Mouse (Mus musculus) midbrain, embryonic 13.5 days (tissue): ENCODE measurements at regions not wholly inside any gene's neighbourhood (a gene's known extent, or its start where the extent isn't known, plus 50 kb on each side); places are given as distances from the start of the nearest gene placed in this dataset.

Experiments
- ATAC-seq: fragments of 200-750 bp; cut with Nextera tagmentation; 2 replicates; pipeline ENCODE4 v1.8.0; 2017; ENCODE audit warnings: mild to moderate bottlenecking, moderate TSS enrichment, moderate library complexity
- H3K27ac ChIP-seq: fragments of 300-500 bp; sonication (generic); 2 replicates; pipeline ENCODE4 v1.5.1; 2015; ENCODE audit warnings: inconsistent platforms, mild to moderate bottlenecking, moderate library complexity
- H3K27me3 ChIP-seq: fragments of 300-500 bp; sonication (generic); 2 replicates; pipeline ENCODE4 v1.6.1; 2015; ENCODE audit warnings: mild to moderate bottlenecking, inconsistent platforms
- H3K36me3 ChIP-seq: fragments of 300-500 bp; sonication (generic); 2 replicates; pipeline ENCODE4 v1.6.1; 2015; ENCODE audit warnings: mild to moderate bottlenecking, inconsistent platforms
- H3K4me1 ChIP-seq: fragments of 300-500 bp; sonication (generic); replicated peaks from 2 replicates; pipeline ENCODE4 v1.6.1; 2015; ENCODE audit warnings: inconsistent platforms
- H3K4me2 ChIP-seq: fragments of 300-500 bp; sonication (generic); replicated peaks from 2 replicates; pipeline ENCODE4 v1.6.1; 2015; ENCODE audit warnings: moderate library complexity, mild to moderate bottlenecking, inconsistent platforms
- H3K4me3 ChIP-seq: fragments of 300-500 bp; sonication (generic); replicated peaks from 2 replicates; pipeline ENCODE4 v1.5.1; 2015; ENCODE audit warnings: mild to moderate bottlenecking, inconsistent platforms
- H3K9ac ChIP-seq: fragments of 300-500 bp; sonication (generic); replicated peaks from 2 replicates; pipeline ENCODE4 v1.6.1; 2015; ENCODE audit warnings: mild to moderate bottlenecking, inconsistent platforms
- H3K9me3 ChIP-seq: fragments of 300-500 bp; sonication (generic); 2 replicates; pipeline ENCODE4 v1.6.1; 2016; ENCODE audit warnings: mild to moderate bottlenecking, inconsistent platforms
- whole genome bisulfite sequencing: fragments of 180-500 bp; shearing (Covaris S2); methylation state at CpG from one replicate; pipeline ENCODE4 v1.1.7; 2015; 5-methylcytosine and 5-hydroxymethylcytosine counted together

DNA sequence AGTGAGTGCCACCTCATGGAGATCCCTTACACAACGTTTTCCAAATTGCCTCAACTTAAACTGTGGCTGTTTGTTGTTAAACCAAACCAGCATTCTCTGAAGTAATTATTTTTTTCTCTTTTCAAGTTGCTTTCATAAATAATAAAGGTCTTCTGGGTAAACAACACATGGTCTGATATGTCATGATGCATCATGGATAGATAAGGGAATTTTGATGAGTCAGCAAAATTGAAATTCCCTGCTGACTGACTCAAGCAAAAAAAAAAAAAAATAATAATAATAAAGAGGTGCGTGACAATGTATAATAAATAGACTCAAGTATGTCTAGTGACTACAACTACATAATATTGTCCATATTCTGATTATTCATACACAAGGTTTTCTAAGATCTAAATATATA lies 201.8 kb downstream of the Adgb start:
- WGBS: 90% methylated on average over 2 of the region's 2 CpGs
- ATAC-seq: no peak
- Histone ChIP-seq H3K9ac (no peak overlapping the region), H3K4me2 (no peak overlapping the region), H3K9me3 (no peaks in the 10 kb centered on the region), H3K4me1 (no peaks in the 10 kb centered on the region), H3K27me3 (no peaks in the 10 kb centered on the region), H3K36me3 (no peaks in the 10 kb centered on the region), H3K27ac (no peak overlapping the region), H3K4me3 (no peak overlapping the region)

DNA sequence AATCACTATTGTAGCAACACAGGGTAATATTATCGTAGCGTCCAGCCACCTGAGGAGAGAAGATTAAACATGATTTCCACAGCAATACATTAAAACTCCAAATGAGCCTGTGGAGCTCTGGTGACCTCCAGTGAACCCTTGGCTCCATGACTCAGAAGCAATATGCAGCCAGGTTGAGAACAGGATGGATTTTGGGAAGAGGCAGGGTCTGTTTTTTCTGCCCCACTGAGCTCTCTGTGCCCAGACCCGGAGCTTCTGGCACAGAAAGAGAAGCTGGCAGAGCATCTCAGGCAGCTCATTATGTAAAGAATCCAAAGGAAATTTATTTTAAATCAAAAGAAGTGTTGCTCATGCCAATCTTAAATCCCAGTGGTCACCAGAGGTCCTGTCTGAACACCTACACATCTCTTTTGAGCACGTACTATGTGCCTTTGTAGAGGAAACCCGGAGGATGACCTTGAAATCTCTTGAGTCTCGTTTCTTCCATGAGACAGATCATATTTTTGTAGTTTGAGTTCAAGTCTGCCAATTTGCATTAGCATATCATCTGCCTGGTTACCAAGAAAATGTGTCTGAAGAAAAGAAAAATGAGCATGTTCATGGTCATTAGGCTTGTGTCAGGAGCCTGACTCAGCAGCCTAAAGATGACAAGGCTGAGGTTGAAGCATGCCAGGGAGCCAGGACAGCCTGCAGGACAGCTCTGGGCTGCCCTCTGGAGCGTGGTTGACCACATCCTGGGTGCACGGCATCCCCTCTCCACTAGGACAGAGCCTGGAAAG lies 219.4 kb downstream of the Adgb start:
- no peak overlapping the region for H3K27ac ChIP-seq
- H3K9ac ChIP-seq: no peak overlapping the region
- no peak overlapping the region for H3K4me2 ChIP-seq
- H3K4me1 ChIP-seq: 0 out of 2 replicates have a peak, but pooled peaks cover 3% of the 10 kb centered on the region
- ATAC-seq: 0 out of 2 replicates have a peak, but pooled peaks have one; percentile 60
- H3K36me3 ChIP-seq: no peaks in the 10 kb centered on the region
- H3K4me3 ChIP-seq: no peak overlapping the region
- H3K27me3 ChIP-seq: no peaks in the 10 kb centered on the region
- no peaks in the 10 kb centered on the region for H3K9me3 ChIP-seq
- WGBS: 72% methylated on average over 8 of the region's 8 CpGs

GRCm38 (mm10) chr10:10252136-10252535 lies 220.0 kb downstream of the Adgb start:
- Histone ChIP-seq H3K4me1 (0 out of 2 replicates have a peak, but pooled peaks cover 3% of the 10 kb centered on the region), H3K9ac (no peak overlapping the region), H3K27me3 (no peaks in the 10 kb centered on the region), H3K27ac (no peak overlapping the region), H3K9me3 (no peaks in the 10 kb centered on the region), H3K4me2 (no peak overlapping the region), H3K4me3 (no peak overlapping the region), H3K36me3 (no peaks in the 10 kb centered on the region)
- ATAC-seq: no peak
- whole genome bisulfite sequencing: 87% methylated on average over 7 of the region's 7 CpGs

DNA sequence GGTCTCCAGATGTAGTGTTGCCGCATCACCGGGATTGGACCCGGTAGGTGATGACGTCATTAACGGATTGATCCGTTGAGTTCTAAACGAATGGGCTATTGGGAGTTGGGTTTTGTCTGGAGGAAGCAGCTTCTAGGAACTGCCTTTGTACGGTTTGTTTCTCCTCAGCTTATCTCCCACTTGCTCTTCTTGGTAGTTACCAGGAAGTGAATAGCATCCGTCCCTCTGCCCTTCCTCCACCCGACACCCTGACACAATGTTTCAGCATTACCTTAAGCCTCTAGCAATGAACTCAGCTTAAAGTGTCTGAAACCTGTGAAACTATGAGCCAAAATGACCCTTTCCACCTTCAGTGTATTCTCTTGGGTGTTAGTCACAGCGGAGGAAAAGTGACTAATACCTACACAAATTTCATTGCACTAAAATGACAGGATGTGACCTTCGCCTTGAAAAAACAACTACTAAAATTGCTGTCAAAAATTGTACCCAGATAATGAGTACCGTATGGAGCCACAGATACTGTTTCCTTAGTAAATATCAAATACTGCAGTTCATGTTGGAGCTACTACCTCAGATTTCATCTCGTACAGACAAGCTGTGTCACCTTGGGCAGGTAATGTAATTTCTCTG lies 237.1 kb downstream of the Adgb start:
- no peak overlapping the region for H3K4me2 ChIP-seq
- no peak for ATAC-seq
- H3K4me1 ChIP-seq: no peaks in the 10 kb centered on the region
- no peaks in the 10 kb centered on the region for H3K36me3 ChIP-seq
- H3K27me3 ChIP-seq: no peaks in the 10 kb centered on the region
- no peak overlapping the region for H3K4me3 ChIP-seq
- no peak overlapping the region for H3K9ac ChIP-seq
- 94% methylated on average over 14 of the region's 14 CpGs for WGBS
- H3K27ac ChIP-seq: no peak overlapping the region
- H3K9me3 ChIP-seq: no peaks in the 10 kb centered on the region

DNA sequence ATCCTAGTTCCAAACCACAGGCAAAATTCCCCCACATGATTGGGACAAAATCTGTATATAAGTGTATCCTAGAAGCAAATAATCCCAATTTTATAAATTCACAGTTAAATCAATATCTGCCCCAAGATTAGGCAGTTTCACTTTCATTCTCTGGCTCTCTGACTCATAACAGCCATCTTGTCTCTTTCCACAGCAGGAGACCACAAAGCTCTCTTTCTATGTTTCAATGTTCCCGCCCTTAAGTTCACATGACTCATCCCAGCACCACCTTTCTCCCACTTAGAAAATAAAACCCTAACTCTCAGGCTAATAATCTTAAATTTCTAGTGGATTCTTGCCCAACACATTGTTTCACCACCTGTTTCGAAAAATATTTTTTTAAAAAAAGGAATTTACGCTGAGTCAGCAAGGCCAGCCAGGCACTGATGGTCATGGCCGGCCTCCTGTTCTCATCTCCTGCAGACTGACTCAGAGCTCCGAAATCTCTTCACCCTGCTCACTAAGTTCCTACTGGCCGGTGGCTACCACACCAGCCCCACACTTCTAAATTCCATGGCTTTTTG lies 247.5 kb downstream of the Adgb start:
- H3K4me1 ChIP-seq: no peaks in the 10 kb centered on the region
- 99% methylated on average over 6 of the region's 6 CpGs for WGBS
- H3K27ac ChIP-seq: no peak overlapping the region
- H3K9me3 ChIP-seq: no peaks in the 10 kb centered on the region
- no peak overlapping the region for H3K4me2 ChIP-seq
- H3K4me3 ChIP-seq: no peak overlapping the region
- H3K27me3 ChIP-seq: no peaks in the 10 kb centered on the region
- H3K36me3 ChIP-seq: no peaks in the 10 kb centered on the region
- no peak overlapping the region for H3K9ac ChIP-seq
- no peak for ATAC-seq

GRCm38 (mm10) chr10:10219726-10220125 lies 252.4 kb downstream of the Adgb start:
- H3K36me3 ChIP-seq: no peaks in the 10 kb centered on the region
- H3K27ac ChIP-seq: no peak overlapping the region
- ATAC-seq: no peak
- no peak overlapping the region for H3K9ac ChIP-seq
- 88% methylated on average over 4 of the region's 4 CpGs for WGBS
- no peak overlapping the region for H3K4me2 ChIP-seq
- no peaks in the 10 kb centered on the region for H3K27me3 ChIP-seq
- no peaks in the 10 kb centered on the region for H3K9me3 ChIP-seq
- no peak overlapping the region for H3K4me3 ChIP-seq
- H3K4me1 ChIP-seq: no peaks in the 10 kb centered on the region

GRCm38 (mm10) chr10:10216892-10217291 lies 255.2 kb downstream of the Adgb start:
- Histone ChIP-seq H3K27ac (no peak overlapping the region), H3K4me2 (no peak overlapping the region), H3K4me3 (no peak overlapping the region), H3K9me3 (no peaks in the 10 kb centered on the region), H3K27me3 (no peaks in the 10 kb centered on the region), H3K9ac (no peak overlapping the region), H3K4me1 (no peaks in the 10 kb centered on the region), H3K36me3 (no peaks in the 10 kb centered on the region)
- ATAC-seq: peak; percentile 69
- WGBS: 45% methylated on average over 3 of the region's 3 CpGs

GRCm38 (mm10) chr10:10215376-10215775 lies 256.8 kb downstream of the Adgb start:
- Histone ChIP-seq H3K4me3 (no peak overlapping the region), H3K27me3 (no peaks in the 10 kb centered on the region), H3K36me3 (no peaks in the 10 kb centered on the region), H3K9me3 (no peaks in the 10 kb centered on the region), H3K4me1 (no peaks in the 10 kb centered on the region), H3K9ac (no peak overlapping the region), H3K4me2 (no peak overlapping the region), H3K27ac (no peak overlapping the region)
- no peak for ATAC-seq
- 57% methylated on average over 5 of the region's 5 CpGs for WGBS

GRCm38 (mm10) chr10:10208354-10208753 lies 263.8 kb downstream of the Adgb start:
- no peak overlapping the region for H3K27ac ChIP-seq
- ATAC-seq: no peak
- 72% methylated on average over 5 of the region's 5 CpGs for WGBS
- no peaks in the 10 kb centered on the region for H3K9me3 ChIP-seq
- no peak overlapping the region for H3K4me2 ChIP-seq
- H3K36me3 ChIP-seq: no peaks in the 10 kb centered on the region
- H3K4me1 ChIP-seq: no peaks in the 10 kb centered on the region
- no peak overlapping the region for H3K4me3 ChIP-seq
- H3K9ac ChIP-seq: no peak overlapping the region
- no peaks in the 10 kb centered on the region for H3K27me3 ChIP-seq

DNA sequence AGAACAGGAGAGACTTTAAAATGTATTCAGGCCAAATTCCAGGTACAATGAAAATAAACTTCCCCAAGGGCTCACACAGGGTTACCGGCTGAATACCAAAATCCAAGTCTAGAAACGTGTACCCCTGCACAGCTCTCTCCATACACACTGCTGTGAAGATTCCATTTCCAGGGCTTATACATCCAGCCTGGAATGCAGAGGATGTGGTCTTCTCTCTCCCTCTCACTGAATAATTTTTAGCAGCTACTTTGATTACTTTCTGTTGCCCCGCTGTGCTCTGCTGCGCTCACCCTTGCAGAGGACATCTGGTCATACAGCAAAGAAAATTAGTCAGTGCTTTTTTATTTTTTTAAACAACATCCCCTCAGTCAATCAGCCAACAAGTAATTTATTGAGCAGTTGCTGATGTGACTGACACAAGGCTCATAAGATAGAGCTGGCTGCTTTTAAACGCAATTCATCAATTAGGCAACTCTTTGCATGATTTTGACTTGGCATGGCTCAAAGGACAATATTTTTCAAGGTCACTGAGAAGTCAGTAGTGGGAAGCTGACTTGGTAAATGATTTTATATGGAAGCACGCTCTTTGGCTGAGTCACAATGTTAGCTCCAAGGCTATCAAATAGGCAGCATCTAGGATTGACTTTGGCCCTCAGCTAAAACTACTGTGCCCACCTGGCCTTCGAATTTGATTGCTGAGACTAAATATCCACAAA lies 266.2 kb downstream of the Adgb start:
- no peaks in the 10 kb centered on the region for H3K4me1 ChIP-seq
- 80% methylated on average over 7 of the region's 7 CpGs for WGBS
- H3K4me3 ChIP-seq: no peak overlapping the region
- H3K9me3 ChIP-seq: no peaks in the 10 kb centered on the region
- ATAC-seq: 0 out of 2 replicates have a peak, but pooled peaks have one; percentile 34
- H3K4me2 ChIP-seq: no peak overlapping the region
- H3K27me3 ChIP-seq: no peaks in the 10 kb centered on the region
- no peak overlapping the region for H3K27ac ChIP-seq
- H3K36me3 ChIP-seq: no peaks in the 10 kb centered on the region
- H3K9ac ChIP-seq: no peak overlapping the region

- H3K27me3 ChIP-seq: no peaks in the 10 kb centered on the region
- H3K9me3 ChIP-seq: no peaks in the 10 kb centered on the region
- 89% methylated on average over 7 of the region's 7 CpGs for WGBS
- H3K4me1 ChIP-seq: no peaks in the 10 kb centered on the region
- no peak overlapping the region for H3K4me2 ChIP-seq
- no peaks in the 10 kb centered on the region for H3K36me3 ChIP-seq
- H3K9ac ChIP-seq: no peak overlapping the region
- ATAC-seq: no peak
- no peak overlapping the region for H3K27ac ChIP-seq
- no peak overlapping the region for H3K4me3 ChIP-seq
Measured at GRCm38 (mm10) chr10:10203982-10204381, 268.1 kb downstream of the Adgb start.

DNA sequence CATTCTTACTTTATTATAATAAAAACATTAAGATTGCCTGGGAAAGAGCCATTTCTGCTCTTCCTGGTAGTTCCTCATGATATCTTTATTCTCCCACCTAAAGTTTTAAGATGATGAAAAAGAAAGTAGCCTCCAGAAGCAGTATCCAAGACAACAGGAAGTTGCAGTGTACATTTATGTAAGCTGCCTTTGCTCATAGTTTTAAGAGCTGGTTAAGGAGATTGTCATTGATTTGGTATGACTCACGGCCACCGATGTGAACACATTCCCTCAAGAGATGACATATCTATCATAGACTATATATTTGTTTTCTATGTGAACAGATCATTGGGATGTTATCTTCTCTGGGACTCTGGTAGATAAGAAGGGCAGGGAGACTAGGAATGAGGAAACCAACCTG lies 281.8 kb downstream of the Adgb start:
- no peaks in the 10 kb centered on the region for H3K9me3 ChIP-seq
- H3K4me1 ChIP-seq: 0 out of 2 replicates have a peak, but pooled peaks cover 6% of the 10 kb centered on the region
- no peak overlapping the region for H3K27ac ChIP-seq
- WGBS: 93% methylated on average over 2 of the region's 2 CpGs
- H3K4me2 ChIP-seq: no peak overlapping the region
- ATAC-seq: no peak
- H3K9ac ChIP-seq: no peak overlapping the region
- no peaks in the 10 kb centered on the region for H3K27me3 ChIP-seq
- no peaks in the 10 kb centered on the region for H3K36me3 ChIP-seq
- no peak overlapping the region for H3K4me3 ChIP-seq
